Mouse (Mus musculus) brown adipose tissue, adult 24 weeks (tissue): ENCODE measurements around the gene Atp6v1c2. TPM values are rescaled to one million over a fixed set of nuclear protein-coding genes. Genes with fewer than 3 reads are reported as not detected.

Experiments
- H3K27ac ChIP-seq: fragments of 200-500 bp; replicated peaks from 2 replicates; pipeline ENCODE4 v1.5.1; 2012; ENCODE audit warnings: low read depth, mild to moderate bottlenecking, low read length
- H3K4me1 ChIP-seq: fragments of 200-500 bp; 2 replicates; pipeline ENCODE4 v1.6.1; 2012; ENCODE audit warnings: low read length, mixed read lengths; ENCODE audit not compliant: control insufficient read depth, insufficient read depth, insufficient read length
- H3K4me3 ChIP-seq: fragments of 200-500 bp; 2 replicates; pipeline ENCODE4 v1.5.1; 2012; ENCODE audit warnings: low read depth, mild to moderate bottlenecking, low read length, moderate library complexity; ENCODE audit not compliant: insufficient read depth
- polyA plus RNA-seq: library from polyadenylated mRNA; stranded (reverse); fragments of >200 nt; gene quantifications from 2 replicates; pipeline ENCODE4 v1.2.4, GENCODE M21; 2012; ENCODE audit not compliant: missing spikeins, insufficient read depth, insufficient read length

Atp6v1c2 gene
- polyA plus RNA-seq, 1 experiment = not detected

DNA sequence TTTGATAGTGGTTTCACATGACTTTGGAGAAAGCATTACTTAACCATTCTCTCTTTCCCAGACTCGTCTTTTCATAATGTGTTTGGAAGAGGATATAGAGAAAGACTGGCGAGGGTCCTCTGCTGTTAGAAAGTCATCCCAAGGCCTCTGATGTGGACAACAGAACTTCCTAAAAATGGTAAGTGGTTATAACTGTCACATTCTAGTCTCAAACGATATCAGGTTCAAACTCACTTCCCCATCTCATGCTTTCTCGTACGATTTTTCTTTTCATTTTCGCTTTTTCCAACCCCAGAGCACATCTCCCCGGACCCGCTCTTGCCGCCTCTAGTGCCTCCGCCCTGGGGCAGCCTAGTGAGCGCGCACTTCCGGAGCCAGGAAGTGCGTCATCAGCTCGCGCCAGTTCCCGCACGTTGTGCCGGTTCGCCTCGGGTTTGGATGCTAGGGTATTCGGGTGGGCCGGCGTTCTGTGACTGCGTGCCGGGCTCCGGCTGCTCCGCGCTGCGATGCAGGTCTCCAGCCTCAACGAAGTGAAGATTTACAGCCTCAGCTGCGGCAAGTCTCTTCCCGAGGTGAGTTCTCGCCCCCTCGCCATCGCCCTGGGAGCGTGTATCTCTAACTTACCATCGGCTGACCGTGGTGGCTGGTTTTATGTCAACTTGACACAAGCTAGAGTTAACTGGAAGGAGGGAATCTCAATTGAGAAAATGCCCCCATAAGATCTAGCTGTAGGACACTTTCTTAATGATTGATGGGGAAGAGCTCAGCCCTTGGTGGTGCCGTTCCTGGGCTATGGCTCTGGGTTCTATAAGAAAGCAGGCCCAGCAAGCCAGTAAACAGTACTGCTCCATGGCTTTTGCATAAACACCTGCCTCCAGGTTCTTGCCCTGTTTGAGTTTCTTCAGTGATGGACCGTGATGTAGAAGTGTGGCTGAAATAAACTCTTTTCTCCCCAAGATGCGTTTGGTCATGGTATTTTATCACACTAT is 19.2 kb upstream of the Atp6v1c2 start, which contains the start of gene Nol10:
Gene Nol10 (plus strand): TSS at position 411 of the 989 bp plus-strand sequence.
- Histone ChIP-seq H3K4me3 (peak within 1 kb of the TSS; percentile 76), H3K27ac (peak within 1 kb of the TSS; percentile 58), H3K4me1 (0 out of 2 replicates have a peak, but pooled peaks cover 3% of the 10 kb centered on the region)

- Histone ChIP-seq H3K4me3 (peak overlapping the region; percentile 76), H3K4me1 (0 out of 2 replicates have a peak, but pooled peaks cover 3% of the 10 kb centered on the region), H3K27ac (peak overlapping the region; percentile 58)
These were observed 18.3 kb upstream of the Atp6v1c2 start for GRCm38 (mm10) chr12:17347327-17348047.

DNA sequence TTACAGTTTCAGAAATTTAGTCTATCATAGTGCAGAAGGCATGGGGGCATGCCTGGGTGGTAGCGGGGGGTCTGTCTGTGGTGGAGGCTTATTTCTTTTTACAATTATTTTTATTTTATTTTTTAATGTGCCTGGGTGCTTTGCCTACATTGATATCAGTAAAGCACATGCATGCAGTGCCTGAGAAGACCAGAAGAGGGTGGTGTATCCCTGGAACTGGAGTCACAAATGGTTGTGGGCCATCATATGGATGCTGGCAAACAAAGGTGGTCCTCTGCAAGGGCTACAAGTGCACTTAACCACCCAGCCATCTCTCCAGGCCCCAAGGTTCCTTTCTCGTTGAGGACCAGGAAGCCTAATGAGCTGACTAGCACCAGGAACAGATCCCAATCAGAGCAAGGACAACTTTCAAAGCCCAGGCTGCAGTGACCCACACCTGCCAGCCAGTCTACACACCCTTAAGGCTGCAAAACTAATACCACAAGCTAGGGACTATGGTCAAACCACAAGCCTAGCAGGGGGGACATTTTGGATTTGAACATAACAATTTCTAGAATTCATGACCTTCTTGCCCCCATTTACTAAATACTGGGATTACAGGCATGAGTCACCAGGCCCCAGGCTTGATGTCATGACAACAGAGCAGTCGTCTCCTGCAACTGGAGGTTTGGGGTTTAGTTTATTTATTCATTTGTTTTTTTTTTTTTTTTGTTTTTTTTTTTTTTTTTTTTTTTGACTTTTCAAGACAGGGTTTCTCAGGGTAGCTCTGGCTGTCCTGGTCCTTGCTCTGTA is 10.2 kb upstream of the Atp6v1c2 start:
- Histone ChIP-seq H3K4me1 (no peaks in the 10 kb centered on the region), H3K4me3 (no peak overlapping the region), H3K27ac (no peak overlapping the region)

DNA sequence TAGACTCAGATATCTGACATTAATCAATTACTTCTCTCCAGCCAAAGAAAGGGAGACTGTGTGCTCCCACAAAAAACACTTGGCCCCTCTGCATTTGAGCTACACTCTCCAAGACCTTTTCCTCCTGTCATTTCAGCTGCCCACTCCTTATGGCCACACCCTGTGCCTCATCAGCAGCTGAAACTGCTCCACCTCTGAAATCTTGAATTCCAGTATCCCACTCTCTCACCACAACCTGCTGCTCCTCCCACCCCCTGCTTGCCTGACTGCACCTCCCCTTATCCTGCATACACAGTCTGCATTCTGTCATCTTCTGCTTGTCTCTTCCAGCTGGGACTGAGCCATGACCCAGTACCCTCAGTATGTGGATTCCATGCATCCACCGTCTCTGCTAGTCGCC is 9.2 kb upstream of the Atp6v1c2 start:
- no peaks in the 10 kb centered on the region for H3K4me1 ChIP-seq
- H3K27ac ChIP-seq = no peak overlapping the region
- H3K4me3 ChIP-seq = no peak overlapping the region

DNA sequence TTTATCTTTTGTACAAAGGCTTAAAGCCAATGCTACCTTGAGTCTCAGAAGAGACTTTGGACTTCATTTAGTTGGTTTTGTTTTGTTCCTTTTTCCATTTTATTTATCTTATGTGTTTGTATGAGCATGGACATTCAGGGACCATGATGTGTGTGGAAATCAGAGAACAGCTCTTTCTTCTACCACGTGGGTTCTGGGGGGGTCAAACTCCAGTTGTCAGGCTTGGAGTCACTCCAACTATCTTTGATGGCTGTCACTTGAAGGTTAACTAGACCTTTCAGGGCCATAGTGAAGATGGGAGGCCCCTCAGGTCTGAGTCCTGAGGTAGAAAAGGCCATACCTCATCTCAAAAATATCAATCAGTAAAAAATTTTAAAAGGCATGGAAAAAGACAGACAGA is 4.3 kb upstream of the Atp6v1c2 start:
- Histone ChIP-seq H3K27ac (no peak overlapping the region), H3K4me3 (no peak overlapping the region), H3K4me1 (no peaks in the 10 kb centered on the region)

- H3K27ac ChIP-seq = no peak overlapping the region
- H3K4me1 ChIP-seq = no peaks in the 10 kb centered on the region
- H3K4me3 ChIP-seq = peak overlapping the region; percentile 50
These were observed 4.3 kb downstream of the Atp6v1c2 start for GRCm38 (mm10) chr12:17324549-17325470.

DNA sequence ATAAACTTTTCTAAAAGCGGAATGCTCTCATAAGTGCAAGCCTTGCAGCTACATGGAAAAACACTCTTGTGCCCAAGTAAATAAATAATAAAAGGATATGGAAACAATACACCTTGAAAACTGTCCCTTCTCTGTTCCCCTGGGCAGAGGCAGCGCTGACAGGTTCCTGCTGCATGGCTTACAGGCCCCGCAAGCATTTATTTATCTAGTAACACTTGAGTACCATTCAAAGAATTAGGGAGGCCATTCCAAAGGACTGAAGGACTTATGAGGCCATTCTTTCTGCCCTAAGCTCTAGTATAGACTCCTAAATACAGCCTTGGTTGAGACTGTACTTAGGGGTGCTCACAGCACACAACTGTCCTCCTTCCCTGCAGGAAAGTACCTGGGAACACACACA is 10.7 kb downstream of the Atp6v1c2 start:
- Histone ChIP-seq H3K27ac (no peak overlapping the region), H3K4me3 (no peak overlapping the region), H3K4me1 (no peaks in the 10 kb centered on the region)

- no peaks in the 10 kb centered on the region for H3K4me1 ChIP-seq
- H3K4me3 ChIP-seq = no peak overlapping the region
- no peak overlapping the region for H3K27ac ChIP-seq
These were observed 11.2 kb downstream of the Atp6v1c2 start for GRCm38 (mm10) chr12:17317970-17318369.

- Histone ChIP-seq H3K4me3 (no peak overlapping the region), H3K27ac (no peak overlapping the region), H3K4me1 (no peaks in the 10 kb centered on the region)
These were observed 13.1 kb downstream of the Atp6v1c2 start for GRCm38 (mm10) chr12:17316096-17316495.

GRCm38 (mm10) chr12:17310852-17311839 is 18.0 kb downstream of the Atp6v1c2 start:
- H3K4me1 ChIP-seq = 0 out of 2 replicates have a peak, but pooled peaks cover 5% of the 10 kb centered on the region
- H3K4me3 ChIP-seq = no peak overlapping the region
- H3K27ac ChIP-seq = no peak overlapping the region

- H3K4me1 ChIP-seq = peaks cover 9% of the 10 kb centered on the region
- no peak overlapping the region for H3K4me3 ChIP-seq
- no peak overlapping the region for H3K27ac ChIP-seq
These were observed 20.9 kb downstream of the Atp6v1c2 start for GRCm38 (mm10) chr12:17308246-17308645.

- Histone ChIP-seq H3K4me1 (peaks cover 9% of the 10 kb centered on the region), H3K27ac (no peak overlapping the region), H3K4me3 (no peak overlapping the region)
These were observed 23.7 kb downstream of the Atp6v1c2 start for GRCm38 (mm10) chr12:17305445-17305844.

DNA sequence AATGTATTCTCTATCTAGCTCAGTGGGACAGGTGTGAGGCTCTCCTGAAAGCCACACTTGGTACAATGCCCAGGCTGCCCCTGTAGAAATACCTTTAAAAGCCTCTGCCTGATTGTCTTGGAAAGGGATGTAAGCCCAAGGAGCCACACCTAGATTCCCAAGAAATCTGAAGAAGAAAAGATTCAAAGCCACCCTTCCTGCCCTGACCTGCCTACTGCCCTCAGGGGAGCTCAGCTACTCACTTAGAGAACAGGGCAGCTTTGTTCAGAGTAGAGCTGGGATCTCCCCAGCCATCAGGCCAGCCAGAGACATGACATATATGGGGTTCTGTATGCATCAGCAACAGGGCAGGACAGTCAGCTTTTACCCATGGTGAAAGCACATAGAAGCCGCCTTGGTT is 29.3 kb downstream of the Atp6v1c2 start:
- H3K4me3 ChIP-seq = no peak overlapping the region
- no peak overlapping the region for H3K27ac ChIP-seq
- H3K4me1 ChIP-seq = no peaks in the 10 kb centered on the region; the same call in 1 of the 2 replicates
